Comparison of ENCODE assay signal across 19 mouse cellular contexts in genomic region chr11:108871748-108872147, GRCm38 (mm10). TPM values are rescaled to one million over a fixed set of nuclear protein-coding genes. Genes with fewer than 3 reads are reported as not detected.
DNase-seq lines count a peak whose midpoint lies in the region; ATAC-seq and TF ChIP-seq lines count a peak whose summit lies in the region.
"Had no signal": no experiment of that assay in that cellular context is flagged by ENCODE, and none has a peak within 500 bp of the region (broad histone marks: within the 10 kb centered on the region; RNA-seq: fewer than 3 reads in every experiment).

No protein-coding gene starts in this region.

- no peak overlapping the region for H3K4me3 ChIP-seq in CH12.LX (replicated peaks in 1 of 3; ENCODE audit: low read depth in 2 of 3, low read length in 2 of 3, poor library complexity in 1 of 3)
- H3K4me3 ChIP-seq in intestine, embryonic 16.5 days (ENCODE audit: low read length): no peak overlapping the region

- in situ Hi-C loops in CH12.LX (cut with MboI; ENCODE audit: low pct_ligation_motif_present, low pct_unique_long_range_greater_than_20kb, low sequenced_read_pairs): no loop called here

- ATAC-seq in intestine, embryonic 16.5 days: no peak
- ATAC-seq: activated CD4-positive, CD25-positive, alpha-beta regulatory T cell, adult 4 months; CD4-positive, CD25-positive, alpha-beta regulatory T cell, adult 4 months; Patski had no signal

- peak; percentile 31 for DNase-seq in CH12.LX (ENCODE audit: extremely low read depth)
- DNase-seq: adrenal gland, adult 2 months; adrenal gland, adult 8-10 months; adrenal gland, postnatal 10 days; adrenal gland, postnatal 14 days; adrenal gland, postnatal 25 days; adrenal gland, postnatal 36 days; B cell, adult 2 months; cerebellum, adult 11 months; cerebellum, adult 11-12 months; cerebellum, adult 18-20 months; cerebellum, adult 2 months; cerebellum, adult 8-10 months had no signal

- no peaks in the 10 kb centered on the region for H3K9me3 ChIP-seq in CH12.LX (replicated peaks; ENCODE audit: low read length)
- no peaks in the 10 kb centered on the region for H3K9me3 ChIP-seq in intestine, embryonic 16.5 days (ENCODE audit: control insufficient read depth, low read length)

- no peak for TF ChIP-seq RAD21 in CH12.LX (IDR thresholded peaks at IDR 0.05; ENCODE audit: low read depth, low read length)

- no peak overlapping the region for H3K9ac ChIP-seq in CH12.LX (ENCODE audit: insufficient read depth, low read depth)
- no peak overlapping the region for H3K9ac ChIP-seq in intestine, embryonic 16.5 days (ENCODE audit: low read depth, low read length)

- TF ChIP-seq POLR2A in CH12.LX (IDR thresholded peaks at IDR 0.05; ENCODE audit: low read depth, low read length): no peak

- peak; percentile 52; the same call in 1 of the 2 replicates for TF ChIP-seq EP300 in CH12.LX (IDR thresholded peaks at IDR 0.05; ENCODE audit: low read length)

- no peak overlapping the region for H3K4me2 ChIP-seq in CH12.LX (ENCODE audit: insufficient read depth, low read depth, poor library complexity, severe bottlenecking)
- H3K4me2 ChIP-seq in intestine, embryonic 16.5 days (ENCODE audit: low read depth, low read length): no peak overlapping the region

- no peak for TF ChIP-seq CTCF in CH12.LX (conservative IDR thresholded peaks at IDR 0.05 in 1 of 2, IDR thresholded peaks at IDR 0.05 in 1 of 2; ENCODE audit: low read depth in 2 of 2, low read length in 2 of 2)

- H3K4me1 ChIP-seq in CH12.LX (ENCODE audit: control insufficient read depth in 1 of 2, insufficient read depth in 2 of 2): peaks cover 8 to 71% of the 10 kb centered on the region in 2 experiments
- peaks cover 1% of the 10 kb centered on the region; the same call in 1 of the 2 replicates for H3K4me1 ChIP-seq in intestine, embryonic 16.5 days (ENCODE audit: control insufficient read depth, insufficient read depth, low read length)

- H3K27me3 ChIP-seq in CH12.LX (replicated peaks): no peaks in the 10 kb centered on the region
- no peaks in the 10 kb centered on the region for H3K27me3 ChIP-seq in intestine, embryonic 16.5 days (replicated peaks; ENCODE audit: control insufficient read depth, insufficient read depth, low read length)
- H3K27me3 ChIP-seq: Patski had no signal

- H3K79me2 ChIP-seq in CH12.LX (replicated peaks; ENCODE audit: control insufficient read depth, extremely low read depth, insufficient read depth, poor library complexity, severe bottlenecking): no peaks in the 10 kb centered on the region

- no peak overlapping the region for H3K27ac ChIP-seq in CH12.LX (ENCODE audit: insufficient read depth, low read depth)
- no peak overlapping the region for H3K27ac ChIP-seq in intestine, embryonic 16.5 days (ENCODE audit: low read length)

- 95% methylated on average over 3 of the region's 3 CpGs for whole genome bisulfite sequencing in intestine, embryonic 16.5 days

- dilution Hi-C loops in CH12.LX (cut with MboI; ENCODE audit: extremely low pct_ligation_motif_present, extremely low pct_unique_long_range_greater_than_20kb, low sequenced_read_pairs): no loop called here

- H3K36me3 ChIP-seq in CH12.LX (replicated peaks in 1 of 2; ENCODE audit: control insufficient read depth in 1 of 2, insufficient read depth in 1 of 2, low read length in 1 of 2): no peaks in the 10 kb centered on the region
- no peaks in the 10 kb centered on the region for H3K36me3 ChIP-seq in intestine, embryonic 16.5 days (ENCODE audit: control insufficient read depth, insufficient read depth, low read length)
- H3K36me3 ChIP-seq: G1E had no signal

TF ChIP-seq in CH12.LX, 34 proteins besides CTCF, POLR2A, EP300 and RAD21:
- no peak for TF ChIP-seq USF2 (conservative IDR thresholded peaks at IDR 0.05; ENCODE audit: low read depth, low read length)
- no peak for TF ChIP-seq MAFK (IDR thresholded peaks at IDR 0.05; ENCODE audit: insufficient replicate concordance, low read length)
- no peak for TF ChIP-seq NRF1 (IDR thresholded peaks at IDR 0.05; ENCODE audit: low read depth, low read length)
- TF ChIP-seq POLR2AphosphoS2 (IDR thresholded peaks at IDR 0.05; ENCODE audit: low read depth, low read length): no peak
- no peak for TF ChIP-seq JUN (IDR thresholded peaks at IDR 0.05; ENCODE audit: insufficient read depth, low read depth, low read length)
- no peak for TF ChIP-seq MYC (IDR thresholded peaks at IDR 0.05; ENCODE audit: low read depth, low read length)
- no peak for TF ChIP-seq USF1 (IDR thresholded peaks at IDR 0.05; ENCODE audit: low read depth, low read length)
- TF ChIP-seq NELFE (IDR thresholded peaks at IDR 0.05; ENCODE audit: low read depth, low read length): no peak
- no peak for TF ChIP-seq CHD2 (IDR thresholded peaks at IDR 0.05; ENCODE audit: low read length)
- TF ChIP-seq SIN3A (IDR thresholded peaks at IDR 0.05; ENCODE audit: low read length): no peak
- TF ChIP-seq ETS1 (conservative IDR thresholded peaks at IDR 0.05; ENCODE audit: low read depth, low read length): peak; percentile 52
- peak; percentile 47 for TF ChIP-seq MEF2A (IDR thresholded peaks at IDR 0.05; ENCODE audit: borderline replicate concordance, low read depth, low read length)
- TF ChIP-seq ZKSCAN1 (IDR thresholded peaks at IDR 0.05; ENCODE audit: borderline replicate concordance, low read depth, low read length): no peak
- no peak for TF ChIP-seq MAZ (IDR thresholded peaks at IDR 0.05; ENCODE audit: low read depth, low read length)
- no peak for TF ChIP-seq ZC3H11A (IDR thresholded peaks at IDR 0.05; ENCODE audit: low read depth, low read length)
- no peak for TF ChIP-seq ZMIZ1 (IDR thresholded peaks at IDR 0.05; ENCODE audit: low read depth, low read length)
- TF ChIP-seq GABPA (IDR thresholded peaks at IDR 0.05; ENCODE audit: insufficient replicate concordance, low read depth, low read length): no peak
- peak; percentile 54; the same call in 1 of the 2 replicates for TF ChIP-seq TCF12 (IDR thresholded peaks at IDR 0.05; ENCODE audit: low read depth, low read length)
- TF ChIP-seq E2F4 (IDR thresholded peaks at IDR 0.05; ENCODE audit: insufficient replicate concordance, low read depth, low read length): no peak
- TF ChIP-seq IRF4 (IDR thresholded peaks at IDR 0.05; ENCODE audit: low read depth, low read length): peak; percentile 44; the same call in 1 of the 2 replicates
TF ChIP-seq in CH12.LX: peak in this region for 4.

RNA-seq across cellular contexts. Expression of gene Axin2, which starts 48.4 kb away (rescaled TPM):
- total RNA-seq in CH12.LX (2012; rRNA removed): 16.6 TPM in 2 replicates
- total RNA-seq in CH12.LX (2014; rRNA removed): 12.9 and 14.2 TPM in 2 replicates
- 27.1 and 29.9 TPM in 2 replicates for polyA plus RNA-seq in CH12.LX (2012; ENCODE audit: insufficient read length, low read depth)
- 2.8 and 3.2 TPM in 2 replicates for polyA plus RNA-seq in intestine, embryonic 16.5 days (2015; fragmentation: Nextera tagmentation; extraction: Ambion mirVana)
- total RNA-seq: G1E, MEL had no signal
- polyA plus RNA-seq: G1E had no signal
